Mouse (Mus musculus): ENCODE data around the gene Fam71e2. TPM values are rescaled to one million over a fixed set of nuclear protein-coding genes. Genes with fewer than 3 reads are reported as not detected.
"Not testable (repeated sequence)": the region's sequence is repeated elsewhere in the genome, so short reads cannot be mapped to it uniquely, and the experiment has no call there.

Gene Fam71e2
- polyA plus RNA-seq (2012; rRNA removed) = not detected in 2 replicates

- WGBS = 65% methylated on average over 5 of the region's 5 CpGs
- DNase-seq (ENCODE audit: low read depth, low spot score) = no peak
Measured at GRCm38 (mm10) chr7:4771202-4771601, at the start of gene Fam71e2. Fam71e2 (minus strand) TSS chr7:4771302.

GRCm38 (mm10) chr7:4816559-4816958, 45.5 kb upstream of the Fam71e2 start:
- no peak for DNase-seq (ENCODE audit: low read depth, low spot score)

DNA sequence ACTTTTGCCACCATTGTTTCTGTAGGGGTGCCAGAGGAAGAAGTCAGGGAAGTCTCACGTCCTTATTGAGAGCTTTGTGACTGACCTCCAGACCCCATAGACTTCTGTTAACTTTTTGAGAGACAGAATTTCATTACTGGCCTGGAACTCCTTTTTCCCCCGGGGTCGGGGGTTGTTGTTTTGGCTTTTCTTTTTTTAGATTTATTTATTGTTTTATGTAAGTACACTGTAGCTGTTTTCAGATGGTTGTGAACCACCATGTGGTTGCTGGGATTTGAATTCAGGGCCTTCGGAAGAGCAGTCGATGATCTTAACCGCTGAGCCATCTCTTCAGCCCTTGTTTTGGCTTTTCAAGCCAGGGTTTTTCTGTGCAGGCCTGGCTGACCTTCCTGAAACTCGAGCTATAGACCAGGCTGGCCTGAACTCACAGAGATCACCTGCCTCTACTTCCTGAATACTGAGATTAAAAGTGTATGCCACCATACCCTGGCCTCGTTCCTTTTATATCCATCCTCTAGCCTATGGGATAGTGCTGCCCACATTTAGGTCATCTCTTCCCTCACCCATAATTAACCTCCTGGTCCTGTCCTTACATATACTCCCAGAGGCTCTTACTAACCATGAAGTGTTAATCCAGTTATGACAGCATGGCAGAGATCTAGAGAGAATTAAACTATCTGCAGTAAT, 42.1 kb upstream of the Fam71e2 start:
- no peak for DNase-seq (ENCODE audit: low read depth, low spot score)
- 9% methylated on average over 8 of the region's 8 CpGs for WGBS

DNA sequence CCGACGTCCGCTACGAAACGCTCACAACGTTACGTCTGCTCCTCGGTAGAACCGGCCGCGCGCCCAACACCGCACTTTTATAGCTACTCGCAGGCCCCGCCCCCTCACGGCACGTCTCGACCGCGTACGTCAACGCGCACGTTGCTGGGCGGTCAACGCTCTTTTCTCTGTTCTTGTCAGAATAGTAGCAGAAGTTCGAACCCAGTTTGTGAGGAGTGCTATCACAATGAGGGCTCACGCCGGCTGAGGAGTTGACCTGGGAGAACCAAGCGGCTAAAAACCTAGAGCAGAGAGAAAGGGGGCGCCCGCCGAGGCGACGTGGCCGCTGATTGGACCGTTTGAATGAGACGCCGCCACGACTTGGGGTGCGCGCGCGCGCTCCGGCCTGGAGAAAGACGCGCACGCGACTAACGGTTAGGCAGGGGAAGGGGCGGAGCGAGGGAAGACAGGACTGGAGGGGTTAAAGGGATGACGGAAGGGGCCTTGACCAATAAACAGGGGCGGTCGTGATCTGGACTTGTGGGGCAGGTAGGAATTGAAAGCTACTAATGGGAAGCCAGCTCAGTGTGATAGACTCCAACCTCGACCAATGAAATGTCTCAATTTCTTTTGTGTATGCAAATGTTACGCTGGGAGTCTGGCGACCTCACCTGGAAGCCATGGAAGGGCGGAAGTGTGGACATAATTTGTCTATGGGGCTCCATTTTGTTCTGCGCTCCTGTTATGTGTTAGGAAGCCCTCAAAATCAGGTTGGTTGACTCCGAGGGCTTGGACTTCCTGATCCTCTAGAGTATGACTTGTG, 41.4 kb upstream of the Fam71e2 start, which contains the start of gene Ube2s:
Gene Ube2s, minus strand, starts transcription at position 288 of the 802 bp plus-strand sequence.
- peak; percentile 99 for DNase-seq (ENCODE audit: low read depth, low spot score)
- under 1% methylated on average over 62 of the region's 62 CpGs for WGBS

DNA sequence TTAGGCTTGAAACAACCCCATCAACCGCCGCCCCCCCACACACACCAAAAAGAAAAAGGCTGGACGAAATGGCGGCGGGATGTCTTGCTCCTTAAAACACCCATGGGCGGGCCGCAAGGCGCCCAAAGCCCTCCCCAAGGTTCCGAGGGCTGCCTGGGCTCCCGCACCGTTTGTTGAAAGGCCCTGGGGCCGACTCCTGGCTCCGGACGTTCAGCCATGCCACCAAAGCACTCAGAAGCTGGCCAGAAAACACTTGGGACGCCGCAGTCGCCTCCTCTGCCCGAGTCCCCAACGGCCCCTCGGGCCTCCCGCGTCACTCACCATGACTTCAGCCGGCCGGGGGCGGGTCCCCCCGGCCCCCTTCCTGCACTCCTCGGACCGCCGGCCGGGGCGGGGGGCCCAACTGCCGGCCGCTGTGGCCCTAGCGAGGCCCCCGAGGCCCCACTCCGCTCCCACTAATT, 40.8 kb upstream of the Fam71e2 start:
- WGBS = under 1% methylated on average over 31 of the region's 36 CpGs
- no peak for DNase-seq (ENCODE audit: low read depth, low spot score)

DNA sequence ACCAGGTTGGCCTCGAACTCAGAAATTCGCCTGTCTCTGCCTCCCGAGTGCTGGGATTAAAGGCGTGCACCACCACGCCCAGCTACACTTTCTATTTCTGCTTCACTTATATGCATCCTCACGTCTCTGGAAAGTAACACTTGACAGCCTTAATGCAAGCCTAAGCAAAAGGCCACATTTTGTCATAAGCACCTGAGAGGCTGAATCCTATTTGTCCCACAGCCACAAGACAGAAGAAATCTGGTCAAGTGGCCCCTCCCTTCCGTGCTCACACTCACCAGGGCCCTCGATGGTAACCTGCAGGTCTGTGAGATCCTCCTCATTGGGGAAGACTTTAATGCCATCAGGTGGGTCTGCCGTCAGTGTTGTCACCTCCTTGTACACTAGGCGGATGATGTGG, 40.0 kb upstream of the Fam71e2 start:
- 18% methylated on average over 10 of the region's 10 CpGs for WGBS
- not testable (repeated sequence) for DNase-seq (ENCODE audit: low read depth, low spot score)

- no peak for DNase-seq (ENCODE audit: low read depth, low spot score)
Measured at GRCm38 (mm10) chr7:4806716-4807115, 35.6 kb upstream of the Fam71e2 start.

GRCm38 (mm10) chr7:4802247-4802646, 31.1 kb upstream of the Fam71e2 start:
- DNase-seq (ENCODE audit: low read depth, low spot score) = no peak

More at GRCm38 (mm10) chr7:4806716-4807115, 35.6 kb upstream of the Fam71e2 start:
- WGBS = 64% methylated on average over 7 of the region's 7 CpGs

DNA sequence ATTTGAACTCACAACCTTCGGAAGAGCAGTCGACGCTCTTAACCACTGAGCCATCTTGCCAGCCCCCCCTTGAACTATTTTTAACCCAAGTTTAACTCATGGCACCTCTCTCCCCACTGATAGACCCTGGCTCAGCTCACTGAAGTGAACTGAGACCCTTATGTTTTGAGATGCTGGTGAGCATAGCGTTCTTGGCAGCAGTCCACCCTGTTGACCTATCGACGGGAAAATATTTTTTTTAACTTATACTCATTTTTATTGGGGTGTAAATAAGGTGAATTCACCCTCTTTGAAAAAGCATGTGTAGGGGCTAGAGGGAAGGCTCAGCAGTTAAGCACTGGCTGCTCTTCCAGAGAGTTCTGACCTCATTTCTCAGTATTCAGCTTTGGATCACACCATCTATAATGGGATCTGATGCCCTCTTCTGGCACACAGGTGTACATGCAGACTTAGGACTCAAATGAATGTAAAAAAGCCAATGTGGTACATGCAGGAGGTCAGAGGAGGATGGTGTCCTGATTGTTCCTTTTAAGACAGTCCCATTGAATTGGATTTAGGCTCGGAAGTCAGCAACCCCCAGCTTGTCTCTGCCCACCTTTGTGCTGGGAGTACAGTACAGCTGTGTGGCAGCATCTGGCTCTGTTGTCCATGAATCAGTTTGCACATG, 24.8 kb upstream of the Fam71e2 start:
- DNase-seq (ENCODE audit: low read depth, low spot score) = no peak
- 62% methylated on average over 7 of the region's 7 CpGs for WGBS

DNA sequence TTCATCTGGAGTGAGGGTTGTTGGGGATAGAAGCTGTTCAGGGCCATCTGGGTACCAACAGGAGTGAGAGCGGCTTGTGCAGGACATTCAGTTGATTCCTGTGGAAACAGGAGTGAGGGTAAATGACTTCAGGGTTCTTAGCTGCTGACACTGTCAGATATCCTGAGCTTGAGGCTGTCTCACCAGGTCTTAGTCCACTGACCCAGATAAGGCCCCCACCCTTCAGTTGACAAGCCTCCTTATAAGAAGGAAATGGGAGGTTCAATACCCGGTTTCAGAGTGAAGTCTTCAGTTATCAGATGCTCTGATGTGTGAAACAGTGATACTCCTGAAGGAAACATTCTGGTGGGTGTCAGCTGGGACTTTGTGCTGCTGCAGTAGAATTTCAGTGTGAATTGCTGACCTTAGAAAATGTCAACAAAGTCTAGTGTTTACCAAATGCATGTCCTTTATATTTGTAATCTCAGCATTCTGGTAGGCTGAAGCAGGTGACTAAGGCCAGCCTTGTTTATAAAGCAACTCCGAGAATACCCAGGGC, 23.6 kb upstream of the Fam71e2 start:
- 55% methylated on average over 3 of the region's 3 CpGs for WGBS
- no peak for DNase-seq (ENCODE audit: low read depth, low spot score)

DNA sequence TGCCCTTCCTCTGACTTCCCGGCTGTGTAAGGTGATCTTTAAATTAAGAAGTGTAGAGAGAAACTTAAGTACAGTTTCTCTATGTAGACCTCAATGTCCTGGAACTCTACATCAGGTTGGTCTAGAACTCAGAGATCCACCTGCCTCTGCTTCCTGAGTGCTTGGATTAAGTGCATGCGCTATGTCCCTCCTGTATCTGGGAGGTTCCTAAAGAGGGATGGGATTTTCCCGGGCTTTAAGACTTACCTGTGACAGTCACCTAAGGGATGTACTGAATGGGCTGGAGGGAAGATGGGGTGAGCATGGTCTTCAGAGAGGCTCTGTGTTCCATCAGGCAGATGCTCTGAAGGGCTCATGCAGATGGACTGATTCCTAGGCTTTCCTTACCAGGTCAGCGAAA, 22.6 kb upstream of the Fam71e2 start:
- 24% methylated on average over 4 of the region's 4 CpGs for WGBS
- no peak for DNase-seq (ENCODE audit: low read depth, low spot score)

GRCm38 (mm10) chr7:4793248-4793647, 22.1 kb upstream of the Fam71e2 start:
- WGBS = under 1% methylated on average over 31 of the region's 31 CpGs
- not testable (repeated sequence) for DNase-seq (ENCODE audit: low read depth, low spot score)

GRCm38 (mm10) chr7:4792278-4793212, 21.4 kb upstream of the Fam71e2 start, which contains the start of gene Rpl28:
Rpl28 (plus strand) TSS chr7:4792874.
- under 1% methylated on average over 54 of the region's 54 CpGs for WGBS
- peak; percentile 96 for DNase-seq (ENCODE audit: low read depth, low spot score)

GRCm38 (mm10) chr7:4789436-4789935, 18.4 kb upstream of the Fam71e2 start, which contains the start of gene Tmem238:
Tmem238 (minus strand) TSS chr7:4789656.
- DNase-seq (ENCODE audit: low read depth, low spot score) = no peak
- 5% methylated on average over 40 of the region's 40 CpGs for WGBS

DNA sequence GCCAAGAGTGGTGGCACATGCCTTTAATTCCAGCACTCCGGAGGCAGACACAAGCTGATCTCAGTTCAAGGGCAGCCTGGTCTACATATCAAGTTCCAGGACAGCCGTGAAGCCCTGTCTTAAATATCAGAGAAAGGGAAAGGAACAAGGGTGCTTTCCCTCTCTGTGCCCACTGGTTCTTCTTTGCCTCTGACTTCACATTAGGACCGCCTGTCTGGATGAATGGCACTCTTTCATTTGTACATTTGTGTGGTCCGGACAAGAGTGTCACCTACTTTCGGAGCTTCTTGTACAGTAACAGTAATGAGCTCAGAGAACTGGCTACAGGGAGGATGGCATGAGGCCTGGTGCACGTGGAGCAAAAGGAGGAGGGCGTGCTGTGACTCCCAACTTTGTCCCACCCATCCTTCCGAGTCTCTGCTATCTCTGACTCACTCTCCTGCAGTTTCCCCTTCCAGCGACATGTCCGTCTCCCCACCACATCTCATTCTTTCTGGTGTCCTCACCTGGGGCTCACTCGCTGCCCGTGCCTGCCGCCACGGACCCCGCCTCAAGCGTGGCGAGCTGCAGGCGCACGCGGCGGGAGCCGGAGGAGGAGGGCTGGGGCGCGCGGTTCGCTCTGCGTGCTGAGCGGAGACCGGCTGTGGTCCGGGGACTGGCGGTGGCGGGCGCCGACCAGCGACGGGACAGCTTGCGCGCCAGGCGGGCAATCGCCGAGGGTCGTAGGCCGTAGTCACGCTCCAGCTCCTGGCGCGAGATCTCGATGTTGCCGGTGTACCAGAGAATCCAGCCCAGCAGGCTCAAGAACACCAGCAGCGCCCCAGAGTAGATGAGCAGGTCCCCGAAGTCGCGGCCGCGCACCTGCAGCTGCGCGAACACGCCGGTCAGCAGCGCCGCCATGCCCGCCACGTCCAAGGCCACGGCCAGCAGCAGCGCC, 17.7 kb upstream of the Fam71e2 start:
- under 1% methylated on average over 64 of the region's 64 CpGs for WGBS
- DNase-seq (ENCODE audit: low read depth, low spot score) = no peak

GRCm38 (mm10) chr7:4783667-4784268, 12.7 kb upstream of the Fam71e2 start:
- WGBS = 85% methylated on average over 14 of the region's 14 CpGs
- DNase-seq (ENCODE audit: low read depth, low spot score) = no peak

DNA sequence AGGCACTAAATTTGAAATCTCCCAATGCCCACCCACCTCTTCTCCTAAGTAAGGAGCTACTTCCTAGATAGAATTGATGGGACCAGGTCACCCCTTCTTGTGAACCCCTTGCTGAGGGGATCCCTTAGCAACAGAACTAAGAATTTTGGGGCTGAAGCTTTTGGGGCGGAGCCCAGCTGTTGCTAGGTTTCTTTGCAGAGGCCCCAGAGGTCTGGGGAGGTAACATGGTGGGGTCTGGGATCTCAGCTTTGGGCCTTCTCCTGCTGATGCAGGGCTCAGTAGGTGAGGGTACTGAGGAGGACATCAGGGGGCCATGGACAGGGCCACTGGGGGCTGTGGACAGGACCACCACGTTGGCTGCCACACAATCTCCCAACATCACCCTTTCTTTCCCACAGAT, 11.7 kb upstream of the Fam71e2 start, which contains the start of the genes Il11 and Tmem190:
Gene Il11, minus strand, starts transcription at position 101 of the 400 bp plus-strand sequence.
Gene Tmem190, plus strand, starts transcription at position 179 of the 400 bp plus-strand sequence.
- no peak for DNase-seq (ENCODE audit: low read depth, low spot score)
- 80% methylated on average over 2 of the region's 2 CpGs for WGBS
